Mouse (Mus musculus): ENCODE data around the gene Pdcd1lg2.

DNA sequence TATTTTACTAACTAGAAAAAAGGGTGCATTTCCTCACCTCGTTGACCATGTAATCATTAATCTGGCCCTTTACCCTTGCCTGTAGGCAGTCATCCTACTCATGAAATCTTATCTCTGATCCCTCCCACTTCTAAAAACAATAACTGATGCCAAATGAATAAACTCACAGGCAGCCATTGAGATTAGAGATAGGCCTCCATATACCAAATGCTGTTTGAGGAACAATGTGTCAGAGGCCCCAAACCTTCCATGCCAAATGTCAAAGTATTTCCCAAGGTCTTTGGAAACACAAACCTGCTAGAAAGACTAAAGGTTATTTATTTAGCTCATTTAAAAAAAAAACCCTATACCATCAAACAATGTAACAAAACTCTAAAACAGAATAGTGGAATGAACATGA lies 14.4 kb upstream of the Pdcd1lg2 start:
- TF ChIP-seq POLR2A (IDR thresholded peaks at IDR 0.05; ENCODE audit: borderline replicate concordance, extremely low read depth, low read depth, low read length) (no peak), CTCF (IDR thresholded peaks at IDR 0.05; ENCODE audit: insufficient read depth, low read length) (no peak)

Data from lung, adult 2 months (tissue).